Mouse (Mus musculus) kidney, postnatal 14 days (tissue): ENCODE measurements around the gene Usp39.
A peak's percentile ranks its signal among the peaks of the same experiment; 100 is the strongest.

Experiments used
- DNase-seq: peaks from one replicate; pipeline ENCODE4 v3.0.0; 2022; ENCODE audit warnings: mixed read lengths

Usp39 gene

DNA sequence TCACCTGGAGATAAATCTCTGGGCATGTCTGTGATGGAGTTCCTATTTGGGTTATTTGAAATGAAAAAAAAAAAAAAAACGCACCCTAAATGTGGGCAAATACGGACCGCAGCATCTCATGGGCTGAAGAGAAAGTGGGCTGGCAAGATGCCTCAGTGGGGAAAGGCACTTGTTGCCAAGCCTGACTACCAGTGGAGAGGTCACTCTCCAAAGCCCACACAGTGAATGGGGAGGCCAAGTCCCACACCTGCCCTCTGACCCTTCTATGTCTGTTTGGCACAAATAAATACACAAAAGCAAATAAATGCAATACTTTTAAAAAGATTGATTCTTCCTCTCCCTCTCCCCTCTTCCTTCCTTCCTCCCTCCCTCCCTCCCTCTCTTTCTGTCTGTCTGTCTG is 55.5 kb downstream of the Usp39 start:
- DNase-seq, result no peak

DNA sequence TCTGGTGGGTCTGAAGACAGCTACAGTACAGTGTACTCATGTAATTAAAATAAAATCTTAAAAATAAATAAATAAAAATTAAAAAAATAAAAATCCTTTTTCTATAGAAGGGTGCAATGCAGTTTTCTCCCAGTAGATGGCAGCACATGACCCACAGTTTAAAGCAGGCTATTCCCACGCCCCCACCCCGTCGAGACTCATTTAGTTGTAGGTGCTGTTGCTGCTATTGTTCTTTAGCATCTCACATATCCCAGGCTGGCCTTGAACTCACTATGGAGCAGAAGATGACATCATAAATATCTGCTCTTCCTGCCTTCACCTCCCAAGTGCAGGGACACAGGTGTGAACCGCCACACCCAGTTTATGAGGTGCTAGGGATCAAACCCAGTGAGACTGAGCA is 61.1 kb downstream of the Usp39 start:
- peak; percentile 64 for DNase-seq

DNA sequence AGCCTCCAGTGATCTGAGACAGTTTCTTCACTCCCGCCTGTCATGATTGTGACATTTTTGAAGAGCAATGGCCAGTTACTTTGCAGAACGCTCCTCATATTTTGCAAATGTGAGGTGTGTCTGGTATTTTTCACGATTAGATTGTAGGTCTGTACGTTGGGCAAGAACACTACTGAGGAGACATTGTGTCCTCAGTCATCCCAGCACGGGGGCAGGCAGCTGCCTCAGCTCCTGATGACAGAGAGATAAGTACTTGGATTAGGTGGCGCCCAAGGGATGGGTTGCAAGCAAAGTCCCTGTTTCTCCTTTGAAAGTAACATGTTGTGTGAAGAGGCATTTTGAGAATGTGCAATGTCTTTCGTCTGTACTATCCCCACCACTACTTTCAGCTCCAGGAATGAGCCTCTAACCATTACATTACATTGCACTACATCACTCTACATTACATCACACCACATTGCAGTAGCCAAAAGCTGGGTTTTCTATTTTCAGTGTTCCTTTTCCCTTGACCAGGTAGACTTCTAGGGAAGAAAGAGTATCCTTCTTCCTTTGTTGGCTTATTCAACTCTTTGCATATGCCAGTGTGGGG is 64.5 kb downstream of the Usp39 start:
- no peak for DNase-seq

DNA sequence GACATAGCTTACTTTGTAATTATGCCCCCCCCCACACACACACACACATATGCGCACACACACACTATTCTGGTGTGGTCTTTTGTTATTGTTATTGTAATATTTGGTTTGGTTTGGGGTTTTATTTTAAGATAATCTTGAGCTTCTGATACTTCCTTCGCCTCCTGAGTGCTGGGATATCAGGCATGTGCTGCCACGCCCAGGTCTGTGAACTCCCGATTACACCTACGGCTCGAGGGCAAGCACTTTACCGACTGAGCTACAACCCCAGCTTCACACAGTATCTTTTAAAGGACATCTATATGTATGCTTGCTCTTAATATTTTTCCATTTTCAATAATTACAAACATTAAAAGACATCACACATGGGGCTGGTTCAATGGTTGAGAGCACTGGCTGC is 65.5 kb downstream of the Usp39 start:
- no peak for DNase-seq

DNA sequence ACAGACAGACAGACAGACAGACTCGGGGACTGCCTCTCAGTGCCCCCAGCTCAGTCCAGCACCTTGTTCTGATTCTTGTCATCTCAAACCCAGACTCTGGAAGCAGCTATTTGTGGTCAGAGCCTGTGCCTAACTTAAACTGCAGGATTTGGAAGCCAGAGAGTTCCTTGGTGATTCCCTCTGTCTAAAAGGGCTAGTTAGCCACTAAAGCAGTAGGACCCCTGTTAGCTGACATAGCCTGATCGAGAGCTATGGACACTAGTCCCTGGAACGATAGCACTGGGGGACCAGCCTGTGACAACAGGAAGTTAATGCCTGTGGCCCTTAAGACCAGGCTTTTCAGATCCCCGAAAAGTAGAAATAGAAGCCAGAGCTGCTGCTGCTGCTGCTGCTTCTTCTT is 66.1 kb downstream of the Usp39 start:
- no peak for DNase-seq

DNA sequence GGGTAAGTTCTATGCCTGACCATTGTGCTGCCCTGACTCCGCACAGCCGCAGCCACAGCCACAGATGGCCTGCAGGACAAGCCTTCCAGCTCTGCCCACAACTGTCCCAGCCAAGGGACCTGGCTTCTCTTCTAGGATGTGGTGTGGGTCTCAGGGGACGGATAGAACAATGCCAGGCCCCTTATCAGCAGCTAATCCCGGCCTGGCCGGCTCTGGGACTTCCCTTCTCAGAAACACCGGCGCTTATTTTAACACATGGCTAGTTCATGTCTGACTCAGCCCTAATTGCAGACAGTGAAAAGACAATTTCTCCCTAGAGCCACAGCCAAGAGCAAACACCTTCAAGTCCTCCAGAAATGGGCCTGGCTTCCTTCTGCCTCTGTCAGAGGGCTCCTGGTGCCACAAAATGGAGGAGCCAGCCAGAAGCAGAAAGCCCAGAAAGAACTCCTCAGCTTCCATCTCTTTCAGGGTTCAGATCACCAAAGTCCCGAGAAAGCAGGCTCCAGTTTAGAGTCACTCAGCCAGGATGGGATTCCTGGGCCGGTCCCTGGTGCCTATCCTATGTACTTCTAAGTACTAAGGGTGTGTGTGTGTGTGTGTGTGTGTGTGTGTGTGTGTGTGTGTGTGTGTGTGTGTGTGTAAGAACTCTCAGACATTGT is 67.3 kb downstream of the Usp39 start:
- peak; percentile 53 for DNase-seq

DNA sequence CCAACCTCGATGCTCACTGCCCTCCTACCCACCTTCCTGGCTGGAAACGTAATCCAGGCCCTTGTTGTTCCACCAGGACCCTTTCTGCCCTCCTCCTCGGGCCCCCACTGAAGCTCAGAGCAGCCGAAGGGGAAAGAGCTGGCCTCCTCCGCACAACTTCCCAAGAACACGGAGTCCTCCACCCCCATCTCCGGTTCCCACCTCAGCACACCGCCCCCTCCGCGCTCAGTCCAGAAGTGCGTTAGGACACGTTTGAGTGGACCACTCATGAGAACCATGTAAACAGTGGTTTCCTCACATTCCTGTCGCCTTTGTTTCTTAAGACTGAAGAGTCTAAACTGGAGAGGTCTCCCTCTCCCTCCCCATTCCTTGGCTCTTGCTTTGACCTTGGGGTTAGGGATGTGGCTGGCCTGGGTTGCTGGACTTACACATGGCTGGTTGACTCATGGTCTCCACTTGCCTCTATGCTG is 68.0 kb downstream of the Usp39 start:
- DNase-seq, result no peak

DNA sequence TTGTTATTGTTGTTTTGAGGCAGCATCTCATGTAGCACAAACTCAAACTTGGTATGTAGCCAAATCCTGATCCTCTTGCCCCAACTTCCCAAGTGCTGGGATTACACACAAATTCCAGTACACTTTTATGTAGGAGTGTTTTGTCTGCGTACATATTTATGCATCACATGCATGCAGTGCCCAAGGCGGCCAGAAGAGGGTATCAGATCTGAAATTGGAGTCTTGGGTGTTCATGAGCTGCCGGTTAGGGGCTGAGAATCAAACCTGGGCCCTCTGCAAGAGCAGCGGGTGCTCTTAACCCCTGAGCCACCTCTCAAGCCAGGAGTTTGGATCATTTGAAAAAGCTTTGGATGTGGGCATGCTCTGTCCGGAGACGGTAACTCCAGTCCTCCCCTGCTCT is 68.8 kb downstream of the Usp39 start:
- DNase-seq, result no peak

DNA sequence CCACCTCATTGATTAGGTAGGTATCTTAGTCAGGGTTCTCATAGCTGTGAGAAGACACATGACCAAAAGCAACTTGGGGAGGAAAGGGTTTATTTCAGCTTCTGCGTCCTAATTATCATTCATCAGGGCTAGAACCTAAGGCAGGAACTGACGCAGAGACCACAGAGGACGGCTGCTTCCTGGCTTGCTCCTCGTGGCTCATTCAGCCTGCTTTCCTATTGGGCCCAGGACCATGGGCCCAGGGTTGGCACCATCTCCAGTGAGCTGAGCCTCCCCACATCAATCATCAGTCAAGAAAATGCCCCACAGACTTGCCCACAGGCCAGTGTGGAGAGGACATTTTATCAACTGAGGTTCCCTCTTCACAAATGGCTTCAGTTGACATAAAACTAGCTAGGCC is 69.5 kb downstream of the Usp39 start:
- DNase-seq, result no peak

DNA sequence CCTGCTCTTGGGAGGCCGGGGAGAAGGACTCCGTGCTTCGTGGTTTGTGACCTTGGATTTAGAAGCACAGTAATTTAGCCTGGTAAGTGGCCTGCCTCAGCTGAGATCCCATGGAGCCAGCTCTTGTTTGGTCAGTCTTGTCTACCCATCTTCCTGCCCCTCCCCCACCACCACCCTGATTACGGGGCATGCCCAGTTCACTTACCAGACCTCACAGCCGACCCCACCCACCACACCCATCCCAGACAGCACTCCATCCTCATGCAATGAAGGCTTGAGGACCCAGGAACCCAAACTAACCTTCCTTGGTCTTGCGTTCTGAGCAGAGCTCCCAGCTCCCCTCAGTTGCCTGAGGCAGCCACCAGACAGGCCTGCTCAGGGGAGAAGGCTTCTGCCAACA is 71.8 kb downstream of the Usp39 start:
- DNase-seq, result no peak

DNA sequence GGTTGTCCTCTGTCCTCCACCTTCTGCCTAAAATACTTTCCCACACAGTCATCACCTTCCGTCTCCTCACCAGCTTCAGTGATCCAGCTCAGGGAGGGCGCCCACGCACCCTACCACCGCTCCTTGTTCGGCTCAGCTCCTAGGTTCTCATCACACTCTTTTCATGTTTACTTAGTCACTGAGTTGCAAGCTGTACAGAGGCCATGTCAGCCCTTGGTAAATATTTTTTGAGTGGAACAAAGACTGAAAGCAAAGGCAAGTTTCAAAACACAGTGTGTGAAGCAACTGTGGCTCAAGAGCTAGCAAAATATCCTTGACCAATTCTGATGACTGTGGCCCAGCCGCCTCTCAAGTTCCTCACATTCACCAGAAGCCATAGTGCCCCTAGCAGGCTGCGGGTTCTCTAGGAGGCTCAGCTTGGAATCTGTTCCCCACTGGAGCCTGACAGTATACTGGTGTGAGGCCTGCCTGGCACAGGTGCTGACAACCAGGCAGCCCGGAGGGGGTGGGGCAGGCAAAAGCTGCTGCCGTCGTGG is 72.8 kb downstream of the Usp39 start:
- DNase-seq, result no peak

DNA sequence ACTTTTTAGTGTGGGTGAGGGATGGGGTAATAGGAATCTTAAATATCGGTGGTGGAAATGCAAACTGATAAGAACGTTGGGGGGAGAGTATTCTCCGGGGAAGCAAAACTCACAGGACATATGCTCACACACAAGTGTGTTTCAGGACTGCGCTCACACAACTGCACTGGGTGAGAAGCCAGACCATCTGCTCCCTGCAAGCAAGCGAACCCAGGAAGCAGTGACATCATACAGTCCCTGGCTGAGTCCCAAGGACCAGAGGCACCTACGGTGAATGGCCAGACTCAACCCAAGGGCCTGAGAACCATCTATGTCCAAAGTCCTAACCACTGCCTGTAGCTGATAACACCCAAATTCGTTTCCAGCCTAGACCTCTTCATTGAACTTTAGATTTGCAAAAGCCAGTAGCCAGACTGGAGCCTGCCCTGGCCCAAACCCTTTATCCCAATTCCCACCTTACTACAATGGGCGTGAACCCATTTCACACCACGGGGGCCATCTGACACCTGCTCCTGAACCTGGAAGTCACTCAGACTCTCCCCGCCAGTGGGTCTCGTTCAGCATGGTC is 73.9 kb downstream of the Usp39 start:
- DNase-seq, result no peak

DNA sequence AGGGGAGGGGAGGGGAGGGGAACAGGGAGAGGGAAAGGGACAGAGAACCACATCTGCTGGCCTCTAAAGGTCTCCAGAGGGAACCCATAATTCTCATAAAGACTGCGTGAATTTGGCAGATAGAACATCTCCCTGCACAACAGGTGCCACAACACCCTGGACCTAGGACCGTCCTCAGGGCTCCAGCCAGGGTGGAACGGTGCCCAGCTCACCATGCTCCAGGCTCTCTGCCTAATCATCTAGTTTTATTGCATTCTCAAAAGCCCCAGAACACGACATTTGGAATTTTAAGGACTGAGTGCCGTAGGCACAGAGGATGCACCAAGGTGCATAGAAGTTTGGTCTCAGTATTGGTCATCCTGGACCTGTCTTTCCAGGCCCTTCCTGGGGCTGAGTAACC is 74.7 kb downstream of the Usp39 start:
- no peak for DNase-seq
